Mouse (Mus musculus) left cerebral cortex, postnatal 14 days (tissue): ENCODE measurements around the gene Bcl7a. TPM values are rescaled to one million over a fixed set of nuclear protein-coding genes. Genes with fewer than 3 reads are reported as not detected.
A peak's percentile ranks its signal among the peaks of the same experiment; 100 is the strongest.

Experiments used
- DNase-seq, 2 experiments: peaks; one replicate each; pipeline ENCODE4 v3.0.0; 2021 to 2022; ENCODE audit warnings: low spot score in 2 of 2, mixed read lengths in 1 of 2
- intact Hi-C: fragments of 180-260 bp; cut with DNase I; formaldehyde crosslinking; loops from one replicate; pipeline ENCODE4 v1.15.1; 2025
- long read RNA-seq, 2 experiments: library from polyadenylated mRNA; stranded (forward); transcript quantifications; one replicate each; pipeline ENCODE4 v2.0.0; 2021
- total RNA-seq, 2 experiments: library from RNA; stranded (reverse); gene quantifications; 2 replicates each; pipeline ENCODE4 v1.2.3; 2021

Gene Bcl7a
- 10 to 100 TPM; 76.2 to 79.1 TPM for total RNA-seq
- long read RNA-seq, experiment 1, full-length matches to known transcripts, result 3 of 14 reads
- long read RNA-seq, experiment 1, partial matches to known transcripts, result 0 of 14 reads
- long read RNA-seq, experiment 1, other reads (novel, unspliced or antisense), result 11 of 14 reads
- long read RNA-seq, experiment 2, full-length matches to known transcripts, result 1 of 15 reads
- long read RNA-seq, experiment 2, partial matches to known transcripts, result 12 of 15 reads
- long read RNA-seq, experiment 2, other reads (novel, unspliced or antisense), result 2 of 15 reads

GRCm38 (mm10) chr5:123343707-123344627 lies at the start of gene Bcl7a:
Gene Bcl7a (plus strand): TSS chr5:123343834.
- intact Hi-C loops, result loop anchor here (10.0 kb wide), 1 partner anchor 89 kb away; the partner anchor contains the start of gene Wdr66
- DNase-seq, result peak; percentile 95 to 96

- DNase-seq, result no peak
- intact Hi-C loops, result no loop called here
Observed at GRCm38 (mm10) chr5:123294653-123295052, 49.0 kb upstream of the Bcl7a start.

- DNase-seq, result no peak
- intact Hi-C loops, result no loop called here
Observed at GRCm38 (mm10) chr5:123296224-123296806, 47.3 kb upstream of the Bcl7a start.

- no peak for DNase-seq
- intact Hi-C loops, result no loop called here
Observed at GRCm38 (mm10) chr5:123296972-123297754, 46.5 kb upstream of the Bcl7a start.

GRCm38 (mm10) chr5:123297830-123298229 lies 45.8 kb upstream of the Bcl7a start:
- intact Hi-C loops, result no loop called here

GRCm38 (mm10) chr5:123298526-123298925 lies 45.1 kb upstream of the Bcl7a start:
- no peak for DNase-seq
- intact Hi-C loops, result no loop called here

More at GRCm38 (mm10) chr5:123297830-123298229, 45.8 kb upstream of the Bcl7a start:
- DNase-seq, result no peak

- DNase-seq, result no peak
- intact Hi-C loops, result no loop called here
Observed at GRCm38 (mm10) chr5:123300496-123301034, 43.1 kb upstream of the Bcl7a start.

- intact Hi-C loops, result no loop called here
- no peak for DNase-seq
Observed at GRCm38 (mm10) chr5:123301780-123302521, 41.7 kb upstream of the Bcl7a start.

- DNase-seq, result no peak
- intact Hi-C loops, result no loop called here
Observed at GRCm38 (mm10) chr5:123307630-123308282, 35.9 kb upstream of the Bcl7a start.

GRCm38 (mm10) chr5:123309816-123310215 lies 33.8 kb upstream of the Bcl7a start:
- no peak for DNase-seq
- intact Hi-C loops, result no loop called here

- DNase-seq, result no peak
- intact Hi-C loops, result no loop called here
Observed at GRCm38 (mm10) chr5:123310221-123310620, 33.4 kb upstream of the Bcl7a start.

- DNase-seq, result no peak
- intact Hi-C loops, result no loop called here
Observed at GRCm38 (mm10) chr5:123313058-123313630, 30.5 kb upstream of the Bcl7a start.

GRCm38 (mm10) chr5:123313851-123314380 lies 29.7 kb upstream of the Bcl7a start:
- DNase-seq, result no peak
- intact Hi-C loops, result no loop called here

GRCm38 (mm10) chr5:123315219-123315866 lies 28.3 kb upstream of the Bcl7a start:
- no peak for DNase-seq
- intact Hi-C loops, result no loop called here

GRCm38 (mm10) chr5:123317992-123318391 lies 25.6 kb upstream of the Bcl7a start:
- peak in 1 of 2 experiments; percentile 62 for DNase-seq
- intact Hi-C loops, result no loop called here

GRCm38 (mm10) chr5:123320136-123320535 lies 23.5 kb upstream of the Bcl7a start:
- intact Hi-C loops, result no loop called here
- DNase-seq, result no peak

GRCm38 (mm10) chr5:123324242-123324641 lies 19.4 kb upstream of the Bcl7a start:
- intact Hi-C loops, result no loop called here
- DNase-seq, result no peak
